Comparison of ENCODE assay signal across 11 mouse cellular contexts in the genomic region with DNA sequence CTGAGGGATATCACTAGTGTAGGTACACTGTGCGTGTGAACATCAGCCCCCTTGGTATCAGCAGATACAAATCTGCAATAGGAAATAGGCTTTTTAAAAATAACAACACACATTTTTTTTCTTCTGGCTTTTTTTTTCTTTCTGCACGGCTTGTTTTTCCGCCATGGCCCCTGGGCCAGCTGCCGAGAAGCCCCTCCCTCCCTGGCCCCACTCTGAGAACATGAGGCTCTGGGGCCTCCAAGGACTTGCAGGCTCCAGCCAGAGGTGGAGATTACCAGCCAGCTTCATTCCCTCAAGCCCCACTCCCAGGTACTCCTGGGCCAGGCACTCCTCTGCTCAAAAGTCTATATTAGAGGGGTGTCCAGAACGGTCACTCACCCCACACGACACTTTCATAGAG. TPM values are rescaled to one million over a fixed set of nuclear protein-coding genes. Genes with fewer than 3 reads are reported as not detected.
A peak's percentile ranks its signal among the peaks of the same experiment; 100 is the strongest.
DNase-seq lines count a peak whose midpoint lies in the region; ATAC-seq lines count a peak whose summit lies in the region.
"Had no signal": no experiment of that assay in that cellular context is flagged by ENCODE, and none has a peak within 500 bp of the region (broad histone marks: within the 10 kb centered on the region; RNA-seq: fewer than 3 reads in every experiment).

No protein-coding gene starts in this region.

- H3K4me1 ChIP-seq in kidney, embryonic 15.5 days: peaks cover 73% of the 10 kb centered on the region
- H3K4me1 ChIP-seq in midbrain, embryonic 12.5 days: peaks cover 32% of the 10 kb centered on the region
- peaks cover 39% of the 10 kb centered on the region for H3K4me1 ChIP-seq in midbrain, embryonic 13.5 days (replicated peaks)
- peaks cover 78% of the 10 kb centered on the region for H3K4me1 ChIP-seq in limb, embryonic 15.5 days

- peak overlapping the region; percentile 16; the same call in 1 of the 2 replicates for H3K4me2 ChIP-seq in kidney, embryonic 15.5 days
- H3K4me2 ChIP-seq in midbrain, embryonic 12.5 days (replicated peaks): no peak overlapping the region
- no peak overlapping the region for H3K4me2 ChIP-seq in midbrain, embryonic 13.5 days (replicated peaks)
- H3K4me2 ChIP-seq in limb, embryonic 15.5 days: peak overlapping the region; percentile 12; the same call in 1 of the 2 replicates
- H3K4me2 ChIP-seq: hindbrain, embryonic 12.5 days; liver, embryonic 15.5 days had no signal

- 29% methylated on average over 6 of the region's 6 CpGs for WGBS in kidney, embryonic 15.5 days
- WGBS in midbrain, embryonic 12.5 days: 65% methylated on average over 6 of the region's 6 CpGs
- WGBS in midbrain, embryonic 13.5 days: 51% methylated on average over 6 of the region's 6 CpGs
- WGBS in limb, embryonic 15.5 days: 25% methylated on average over 6 of the region's 6 CpGs

- no peak overlapping the region for H3K4me3 ChIP-seq in kidney, embryonic 15.5 days (replicated peaks)
- no peak overlapping the region for H3K4me3 ChIP-seq in midbrain, embryonic 12.5 days
- H3K4me3 ChIP-seq in midbrain, embryonic 13.5 days (replicated peaks): no peak overlapping the region
- no peak overlapping the region for H3K4me3 ChIP-seq in limb, embryonic 15.5 days
- H3K4me3 ChIP-seq: hindbrain, embryonic 12.5 days; liver, embryonic 15.5 days had no signal

- no peaks in the 10 kb centered on the region for H3K9me3 ChIP-seq in kidney, embryonic 15.5 days (replicated peaks)
- H3K9me3 ChIP-seq in midbrain, embryonic 12.5 days: no peaks in the 10 kb centered on the region
- H3K9me3 ChIP-seq in midbrain, embryonic 13.5 days: no peaks in the 10 kb centered on the region
- H3K9me3 ChIP-seq in limb, embryonic 15.5 days: no peaks in the 10 kb centered on the region
- H3K9me3 ChIP-seq: hindbrain, embryonic 12.5 days; liver, embryonic 15.5 days had no signal

- H3K9ac ChIP-seq in kidney, embryonic 15.5 days: 0 out of 2 replicates have a peak overlapping the region, but pooled peaks have one; percentile 10
- H3K9ac ChIP-seq in midbrain, embryonic 12.5 days (replicated peaks): 0 out of 2 replicates have a peak overlapping the region, but pooled peaks have one; percentile 28
- H3K9ac ChIP-seq in midbrain, embryonic 13.5 days (replicated peaks): no peak overlapping the region; the same call in 1 of the 2 replicates
- H3K9ac ChIP-seq in limb, embryonic 15.5 days: peak overlapping the region; percentile 10; the same call in 1 of the 2 replicates
- H3K9ac ChIP-seq: liver, embryonic 15.5 days had no signal

- peak; percentile 26 for DNase-seq in embryo, embryonic 11 days
- no peak for DNase-seq in embryo, embryonic 10.5 days (ENCODE audit: low spot score)
- DNase-seq in kidney, postnatal 25 days: no peak
- no peak for DNase-seq in layer of hippocampus, postnatal 25 days (ENCODE audit: extremely low spot score in 1 of 2, low spot score in 1 of 2)
- DNase-seq: layer of hippocampus, postnatal 36 days had no signal

- H3K27ac ChIP-seq in kidney, embryonic 15.5 days: peak overlapping the region; percentile 75
- no peak overlapping the region for H3K27ac ChIP-seq in midbrain, embryonic 12.5 days (replicated peaks)
- H3K27ac ChIP-seq in midbrain, embryonic 13.5 days: no peak overlapping the region
- H3K27ac ChIP-seq in limb, embryonic 15.5 days: peak overlapping the region; percentile 78
- H3K27ac ChIP-seq: hindbrain, embryonic 12.5 days; liver, embryonic 15.5 days had no signal

- 0 out of 2 replicates have a peak, but pooled peaks cover 8% of the 10 kb centered on the region for H3K36me3 ChIP-seq in kidney, embryonic 15.5 days
- H3K36me3 ChIP-seq in midbrain, embryonic 12.5 days: no peaks in the 10 kb centered on the region
- no peaks in the 10 kb centered on the region for H3K36me3 ChIP-seq in midbrain, embryonic 13.5 days
- peaks cover 3% of the 10 kb centered on the region; the same call in 1 of the 2 replicates for H3K36me3 ChIP-seq in limb, embryonic 15.5 days
- H3K36me3 ChIP-seq: hindbrain, embryonic 12.5 days; liver, embryonic 15.5 days had no signal

- ATAC-seq in kidney, embryonic 15.5 days (replicated peaks; ENCODE audit: low FRiP score): no peak
- no peak for ATAC-seq in midbrain, embryonic 12.5 days (ENCODE audit: low FRiP score, low read depth)
- ATAC-seq in midbrain, embryonic 13.5 days: no peak
- ATAC-seq in limb, embryonic 15.5 days (ENCODE audit: insufficient number of reproducible peaks, low FRiP score, low TSS enrichment, low read depth): no peak

- no peaks in the 10 kb centered on the region for H3K27me3 ChIP-seq in kidney, embryonic 15.5 days
- no peaks in the 10 kb centered on the region; the same call in 1 of the 2 replicates for H3K27me3 ChIP-seq in midbrain, embryonic 12.5 days
- H3K27me3 ChIP-seq in midbrain, embryonic 13.5 days: no peaks in the 10 kb centered on the region
- H3K27me3 ChIP-seq in limb, embryonic 15.5 days: no peaks in the 10 kb centered on the region
- H3K27me3 ChIP-seq: hindbrain, embryonic 12.5 days had no signal

RNA-seq across cellular contexts. Expression of gene Prdm11, which starts 4.5 kb away (rescaled TPM):
- 5.5 and 7.1 TPM in 2 replicates for polyA plus RNA-seq in kidney, embryonic 15.5 days (2015; fragmentation: Nextera tagmentation; extraction: Ambion mirVana)
- 2.0 and 3.4 TPM in 2 replicates for polyA plus RNA-seq in midbrain, embryonic 12.5 days (2016; fragmentation: Nextera tagmentation; extraction: Ambion mirVana)
- polyA plus RNA-seq in midbrain, embryonic 13.5 days (2015; fragmentation: Nextera tagmentation; extraction: Ambion mirVana): 1.8 and 1.9 TPM in 2 replicates
- polyA plus RNA-seq in limb, embryonic 15.5 days (2015; fragmentation: Nextera tagmentation; extraction: Ambion mirVana): 10.0 and 10.2 TPM in 2 replicates
- 10 to 100 TPM; 24.1 to 25.8 TPM for total RNA-seq in layer of hippocampus, postnatal 25 days (2021)

Comparison
In these comparisons a context has a peak if more than half of its experiments do, and no peak if none do; other contexts are left out.
1. H3K27ac ChIP-seq: peak in kidney, embryonic 15.5 days (single experiment) and limb, embryonic 15.5 days (single experiment); none in midbrain, embryonic 12.5 days (single experiment) and midbrain, embryonic 13.5 days (single experiment).
2. H3K4me2 ChIP-seq: peak in kidney, embryonic 15.5 days (single experiment) and limb, embryonic 15.5 days (single experiment); none in midbrain, embryonic 12.5 days (single experiment) and midbrain, embryonic 13.5 days (single experiment).